Mouse (Mus musculus) liver, embryonic 12.5 days (tissue): ENCODE measurements around the gene Fbh1. TPM values are rescaled to one million over a fixed set of nuclear protein-coding genes. Genes with fewer than 3 reads are reported as not detected.

Source experiments
- ATAC-seq: fragments of 200-750 bp; cut with Nextera tagmentation; 2 replicates; pipeline ENCODE4 v1.8.0; 2017; ENCODE audit warnings: moderate number of reproducible peaks, mild to moderate bottlenecking, moderate library complexity
- H3K27ac ChIP-seq: fragments of 300-500 bp; sonication (generic); 2 replicates; pipeline ENCODE4 v1.5.1; 2016; ENCODE audit warnings: mild to moderate bottlenecking
- H3K27me3 ChIP-seq: fragments of 300-500 bp; sonication (generic); replicated peaks from 2 replicates; pipeline ENCODE4 v1.6.1; 2016; ENCODE audit warnings: mild to moderate bottlenecking, moderate library complexity
- H3K36me3 ChIP-seq: fragments of 300-500 bp; sonication (generic); 2 replicates; pipeline ENCODE4 v1.6.1; 2016; ENCODE audit warnings: mild to moderate bottlenecking, moderate library complexity
- H3K4me1 ChIP-seq: fragments of 300-500 bp; sonication (generic); 2 replicates; pipeline ENCODE4 v1.6.1; 2016
- H3K4me2 ChIP-seq: fragments of 300-500 bp; sonication (generic); 2 replicates; pipeline ENCODE4 v1.6.1; 2016; ENCODE audit warnings: mild to moderate bottlenecking, moderate library complexity
- H3K4me3 ChIP-seq: fragments of 300-500 bp; sonication (generic); 2 replicates; pipeline ENCODE4 v1.5.1; 2016; ENCODE audit warnings: mild to moderate bottlenecking, moderate library complexity
- H3K9ac ChIP-seq: fragments of 300-500 bp; sonication (generic); 2 replicates; pipeline ENCODE4 v1.6.1; 2016; ENCODE audit warnings: mild to moderate bottlenecking, moderate library complexity
- H3K9me3 ChIP-seq: fragments of 300-500 bp; sonication (generic); replicated peaks from 2 replicates; pipeline ENCODE4 v1.6.1; 2016; ENCODE audit warnings: mild to moderate bottlenecking, moderate library complexity
- WGBS: fragments of 180-500 bp; shearing (Covaris S2); methylation state at CpG from one replicate; pipeline ENCODE4 v1.1.7; 2016; ENCODE audit not compliant: insufficient replicate concordance; 5-methylcytosine and 5-hydroxymethylcytosine counted together
- polyA plus RNA-seq: library from polyadenylated mRNA; unstranded; fragments of >200 nt; fragmentation: Nextera tagmentation; extraction: Ambion mirVana; gene quantifications from 2 replicates; pipeline ENCODE4 v1.2.1, GENCODE M21; 2016

Gene Fbh1
- polyA plus RNA-seq, 1 experiment from 2014 or later = 42.8 TPM

- ATAC-seq = no peak
- no peak overlapping the region for H3K27ac ChIP-seq
Measured at GRCm38 (mm10) chr2:11693352-11693751, 84.0 kb downstream of the Fbh1 start.

More at GRCm38 (mm10) chr2:11693352-11693751, 84.0 kb downstream of the Fbh1 start:
- no peaks in the 10 kb centered on the region for H3K9me3 ChIP-seq
- H3K4me2 ChIP-seq = no peak overlapping the region
- H3K4me3 ChIP-seq = no peak overlapping the region
- no peaks in the 10 kb centered on the region for H3K36me3 ChIP-seq
- no peaks in the 10 kb centered on the region for H3K27me3 ChIP-seq
- no peaks in the 10 kb centered on the region for H3K4me1 ChIP-seq
- H3K9ac ChIP-seq = no peak overlapping the region
- 80% methylated on average over 4 of the region's 4 CpGs for WGBS

Other genes with a start within 250 kb of the Fbh1 start
- 10.3 and 11.7 TPM in 2 replicates for gene Pfkfb3, start 223.5 kb downstream of the Fbh1 start, polyA plus RNA-seq
- gene Rbm17, start 173.4 kb downstream of the Fbh1 start, polyA plus RNA-seq = 107 and 108 TPM in 2 replicates
- gene Gm17490, start 151.3 kb downstream of the Fbh1 start, polyA plus RNA-seq = not detected in 2 replicates
- gene Il2ra, start 134.8 kb downstream of the Fbh1 start, polyA plus RNA-seq = not detected in 2 replicates
- gene Il15ra, start 72.3 kb downstream of the Fbh1 start, polyA plus RNA-seq = 1.7 and 2.1 TPM in 2 replicates
- 13.0 and 16.1 TPM in 2 replicates for gene Ankrd16, start 294 bp upstream of the Fbh1 start, polyA plus RNA-seq